Mouse (Mus musculus) CH12.LX (cell line): ENCODE measurements at regions not wholly inside any gene's neighbourhood (a gene's known extent, or its start where the extent isn't known, plus 50 kb on each side); places are given as distances from the start of the nearest gene placed in this dataset.

Source experiments
- DNase-seq: peaks from one replicate; pipeline ENCODE4 v3.0.0-alpha.2; 2013; ENCODE audit errors: extremely low read depth
- H3K27ac ChIP-seq: 2 replicates; pipeline ENCODE4 v1.5.1; 2012; ENCODE audit warnings: low read depth, mild to moderate bottlenecking, control low read depth, moderate library complexity; ENCODE audit not compliant: insufficient read depth
- H3K27me3 ChIP-seq: replicated peaks from 2 replicates; pipeline ENCODE3; 2012; ENCODE audit warnings: inconsistent platforms
- H3K36me3 ChIP-seq, 2 experiments: replicated peaks in 1 of 2; 2 replicates each; pipeline versions ENCODE3 to v1.6.1; 2012; ENCODE audit warnings: inconsistent platforms in 1 of 2, low read length in 1 of 2, mild to moderate bottlenecking in 1 of 2, mixed read lengths in 1 of 2, moderate library complexity in 1 of 2; ENCODE audit not compliant: control insufficient read depth in 1 of 2, insufficient read depth in 1 of 2
- H3K4me1 ChIP-seq, 2 experiments: 2 replicates each; pipeline ENCODE4 v1.6.1; 2012; ENCODE audit warnings: inconsistent platforms in 1 of 2, moderate library complexity in 1 of 2; ENCODE audit not compliant: insufficient read depth in 2 of 2, control insufficient read depth in 1 of 2
- H3K4me2 ChIP-seq: 2 replicates; pipeline ENCODE4 v1.6.1; 2012; ENCODE audit warnings: low read depth, mild to moderate bottlenecking, control low read depth; ENCODE audit not compliant: poor library complexity, insufficient read depth, severe bottlenecking
- H3K4me3 ChIP-seq, 3 experiments: fragments of 150-350 bp in 1 of 3; sonication (generic) in 1 of 3; replicated peaks in 1 of 3; 2 replicates each; pipeline versions ENCODE3 to v1.5.1; 2011 to 2012; ENCODE audit warnings: low read depth in 2 of 3, low read length in 2 of 3, mild to moderate bottlenecking in 2 of 3, moderate library complexity in 2 of 3, control low read depth in 1 of 3, improper control_type of control experiment in 1 of 3, inconsistent platforms in 1 of 3, mixed read lengths in 1 of 3; ENCODE audit not compliant: poor library complexity in 1 of 3
- H3K79me2 ChIP-seq: replicated peaks from 2 replicates; pipeline ENCODE4 v1.6.1; 2012; ENCODE audit warnings: mild to moderate bottlenecking, moderate library complexity; ENCODE audit not compliant: control insufficient read depth, poor library complexity, insufficient read depth, severe bottlenecking; ENCODE audit errors: extremely low read depth
- H3K9ac ChIP-seq: 2 replicates; pipeline ENCODE4 v1.6.1; 2012; ENCODE audit warnings: low read depth, mild to moderate bottlenecking, control low read depth, moderate library complexity; ENCODE audit not compliant: insufficient read depth
- H3K9me3 ChIP-seq: replicated peaks from 2 replicates; pipeline ENCODE3; 2012; ENCODE audit warnings: low read length, inconsistent platforms, mixed read lengths
- CHD2 ChIP-seq: IDR thresholded peaks from 2 replicates; pipeline ENCODE4 v1.6.1; 2011; ENCODE audit warnings: low read length, improper control_type of control experiment
- CTCF ChIP-seq, 2 experiments: IDR thresholded peaks in 1 of 2; conservative IDR thresholded peaks in 1 of 2; 2 replicates each; pipeline ENCODE4 v1.5.1; 2011 to 2012; ENCODE audit warnings: low read depth in 2 of 2, low read length in 2 of 2, improper control_type of control experiment in 1 of 2, inconsistent platforms in 1 of 2, mild to moderate bottlenecking in 1 of 2, moderate library complexity in 1 of 2
- E2F4 ChIP-seq: IDR thresholded peaks from 2 replicates; pipeline ENCODE4 v1.6.1; 2011; ENCODE audit warnings: low read depth, low read length, improper control_type of control experiment; ENCODE audit not compliant: insufficient replicate concordance
- ELF1 ChIP-seq: IDR thresholded peaks from 2 replicates; pipeline ENCODE4 v1.6.1; 2014; ENCODE audit warnings: low read depth, mild to moderate bottlenecking, inconsistent platforms, low read length, improper control_type of control experiment
- EP300 ChIP-seq: IDR thresholded peaks from 2 replicates; pipeline ENCODE4 v1.6.1; 2011; ENCODE audit warnings: low read length, improper control_type of control experiment
- GABPA ChIP-seq: IDR thresholded peaks from 2 replicates; pipeline ENCODE4 v1.6.1; 2012; ENCODE audit warnings: low read depth, low read length, improper control_type of control experiment, inconsistent platforms; ENCODE audit not compliant: insufficient replicate concordance
- IRF4 ChIP-seq: IDR thresholded peaks from 2 replicates; pipeline ENCODE4 v1.6.1; 2014; ENCODE audit warnings: low read depth, mild to moderate bottlenecking, inconsistent platforms, low read length, improper control_type of control experiment
- MAFK ChIP-seq: IDR thresholded peaks from 2 replicates; pipeline ENCODE4 v1.6.1; 2011; ENCODE audit warnings: low read length, improper control_type of control experiment; ENCODE audit not compliant: insufficient replicate concordance
- MAX ChIP-seq: IDR thresholded peaks from 2 replicates; pipeline ENCODE4 v1.6.1; 2011; ENCODE audit warnings: low read length, improper control_type of control experiment
- MAZ ChIP-seq: IDR thresholded peaks from 2 replicates; pipeline ENCODE4 v1.6.1; 2012; ENCODE audit warnings: low read depth, mild to moderate bottlenecking, inconsistent platforms, low read length, improper control_type of control experiment, moderate library complexity
- NELFE ChIP-seq: IDR thresholded peaks from 2 replicates; pipeline ENCODE4 v1.6.1; 2011; ENCODE audit warnings: low read depth, low read length, improper control_type of control experiment
- RAD21 ChIP-seq: IDR thresholded peaks from 2 replicates; pipeline ENCODE4 v1.6.1; 2011; ENCODE audit warnings: low read depth, mild to moderate bottlenecking, low read length, improper control_type of control experiment, moderate library complexity
- RCOR1 ChIP-seq: conservative IDR thresholded peaks from 2 replicates; pipeline ENCODE4 v1.6.1; 2012; ENCODE audit warnings: low read depth, mild to moderate bottlenecking, inconsistent platforms, low read length, improper control_type of control experiment
- TBP ChIP-seq: conservative IDR thresholded peaks from 2 replicates; pipeline ENCODE4 v1.6.1; 2011; ENCODE audit warnings: low read depth, low read length, improper control_type of control experiment
- TCF12 ChIP-seq: IDR thresholded peaks from 2 replicates; pipeline ENCODE4 v1.6.1; 2014; ENCODE audit warnings: low read depth, mild to moderate bottlenecking, inconsistent platforms, low read length, improper control_type of control experiment
- USF2 ChIP-seq: conservative IDR thresholded peaks from 2 replicates; pipeline ENCODE4 v1.6.1; 2011; ENCODE audit warnings: low read depth, low read length, improper control_type of control experiment
- ZC3H11A ChIP-seq: IDR thresholded peaks from 2 replicates; pipeline ENCODE4 v1.6.1; 2012; ENCODE audit warnings: low read depth, mild to moderate bottlenecking, inconsistent platforms, low read length, improper control_type of control experiment
- ZNF384 ChIP-seq: IDR thresholded peaks from 2 replicates; pipeline ENCODE4 v1.6.1; 2012; ENCODE audit warnings: low read depth, low read length, improper control_type of control experiment, inconsistent platforms
- dilution Hi-C: fragments of 300-500 bp; cut with MboI; formaldehyde crosslinking; loops from 2 replicates; pipeline ENCODE4 v1.14.3; 2020; ENCODE audit warnings: low sequenced_read_pairs; ENCODE audit not compliant: extremely low pct_unique_long_range_greater_than_20kb, extremely low pct_ligation_motif_present
- in situ Hi-C: fragments of 300-500 bp; cut with MboI; formaldehyde crosslinking; loops from 3 replicates; pipeline ENCODE4 v1.14.3; 2019; ENCODE audit warnings: low sequenced_read_pairs, low pct_ligation_motif_present, low pct_unique_long_range_greater_than_20kb, mixed read lengths

DNA sequence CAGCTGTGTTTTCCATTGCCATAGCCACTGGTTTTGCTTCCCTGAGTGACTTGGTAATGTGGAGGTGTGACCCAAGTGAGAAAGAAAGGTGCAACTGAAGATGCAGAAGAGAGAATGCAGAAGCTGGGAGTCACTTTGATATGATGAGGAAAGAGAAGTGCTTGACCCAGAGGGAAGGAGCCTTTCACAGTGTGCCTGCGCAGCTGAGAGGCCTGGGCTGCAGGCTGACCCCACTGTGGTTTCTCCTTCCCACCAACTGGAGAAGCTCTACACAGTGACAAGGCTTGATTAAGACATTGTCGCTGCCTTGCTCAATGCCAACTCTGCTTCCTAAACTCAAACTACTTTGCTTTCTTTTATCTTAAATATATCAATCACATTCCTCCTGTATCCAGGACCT lies 305.3 kb upstream of the Kdm8 start (continued):
- TF ChIP-seq TCF12 (no peak), ZNF384 (no peak)

DNA sequence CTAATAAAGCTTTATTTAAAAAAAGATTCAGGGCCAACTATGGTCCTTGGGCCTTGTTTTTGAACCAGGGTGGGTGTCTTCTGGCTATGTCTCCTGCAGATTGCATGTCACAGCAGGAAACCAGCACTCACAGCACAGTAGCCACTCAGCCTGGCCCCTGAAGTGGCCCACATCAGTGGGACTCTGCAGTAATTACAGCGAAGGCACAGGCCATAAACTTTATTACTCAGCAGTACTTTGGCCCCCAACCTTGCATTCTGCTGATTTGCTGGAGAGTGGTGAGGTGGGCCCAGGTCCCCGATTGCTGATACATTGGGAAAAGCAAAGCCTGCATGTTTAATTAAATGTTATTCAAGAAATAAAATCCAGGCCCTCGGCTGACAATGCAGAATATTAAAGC lies 303.6 kb upstream of the Kdm8 start:
- Histone ChIP-seq H3K4me2 (no peak overlapping the region), H3K79me2 (no peaks in the 10 kb centered on the region), H3K9me3 (peaks cover 3% of the 10 kb centered on the region), H3K4me3 (no peak overlapping the region), H3K4me1 (no peaks in the 10 kb centered on the region), H3K27ac (no peak overlapping the region), H3K9ac (no peak overlapping the region), H3K36me3 (no peaks in the 10 kb centered on the region), H3K27me3 (peaks cover 75% of the 10 kb centered on the region)
- DNase-seq, result no peak
- in situ Hi-C loops (loop anchor here (25.0 kb wide), 1 partner anchor 246 kb away; no protein-coding TSS in a partner anchor), dilution Hi-C loops (no loop called here)
- TF ChIP-seq MAZ, result no peak
- no peak for TF ChIP-seq EP300
- no peak for TF ChIP-seq CHD2
- no peak for TF ChIP-seq RAD21
- TF ChIP-seq MAX, result no peak
- no peak for TF ChIP-seq IRF4
- no peak for TF ChIP-seq TBP
- TF ChIP-seq RCOR1, result no peak
- no peak for TF ChIP-seq CTCF (conservative IDR thresholded peaks at IDR 0.05 in 1 of 2, IDR thresholded peaks at IDR 0.05 in 1 of 2; ENCODE audit: low read depth in 2 of 2, low read length in 2 of 2)
- no peak for TF ChIP-seq ZC3H11A

DNA sequence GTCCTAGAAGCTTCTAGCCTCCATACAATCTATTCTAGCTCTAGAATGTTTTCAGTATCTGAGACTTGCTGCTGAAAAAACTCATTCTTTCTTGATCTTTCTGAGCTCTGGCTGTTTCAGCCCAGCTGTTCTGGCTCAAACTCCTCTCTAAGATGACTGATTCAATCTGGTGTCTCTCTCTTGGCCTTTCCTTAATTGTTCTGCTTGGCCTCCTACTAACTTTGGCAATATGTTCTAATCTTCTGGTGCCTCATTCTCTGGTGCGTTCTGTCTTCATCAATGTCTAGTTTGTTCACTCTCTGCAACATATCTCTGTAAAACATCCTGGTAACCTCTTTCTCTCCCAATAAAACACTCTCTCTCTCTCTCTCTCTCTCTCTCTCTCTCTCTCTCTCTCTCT lies 302.6 kb upstream of the Kdm8 start:
- no peak for DNase-seq
- peaks cover 77% of the 10 kb centered on the region for H3K27me3 ChIP-seq
- no peaks in the 10 kb centered on the region for H3K4me1 ChIP-seq
- H3K27ac ChIP-seq, result no peak overlapping the region
- dilution Hi-C loops (no loop called here), in situ Hi-C loops (loop anchor here (25.0 kb wide), 1 partner anchor 245 kb away; no protein-coding TSS in a partner anchor)
- H3K79me2 ChIP-seq, result no peaks in the 10 kb centered on the region
- H3K9ac ChIP-seq, result no peak overlapping the region
- no peak overlapping the region for H3K4me3 ChIP-seq
- H3K4me2 ChIP-seq, result no peak overlapping the region
- H3K36me3 ChIP-seq, result no peaks in the 10 kb centered on the region
- TF ChIP-seq ELF1 (no peak), ZNF384 (no peak), GABPA (no peak), USF2 (no peak), MAFK (no peak), E2F4 (no peak), NELFE (no peak)
- no peaks in the 10 kb centered on the region for H3K9me3 ChIP-seq
